Mouse (Mus musculus) megakaryocyte, embryonic 14.5 days (primary cell): ENCODE results near the gene Dock2.

Source experiments
- FLI1 ChIP-seq: IDR thresholded peaks from 2 replicates; pipeline ENCODE4 v1.6.1; 2012; ENCODE audit warnings: low read length, inconsistent platforms, mixed read lengths
- GATA1 ChIP-seq: IDR thresholded peaks from 3 replicates; pipeline ENCODE4 v1.6.1; 2012; ENCODE audit warnings: mixed read lengths, low read length, inconsistent platforms, borderline replicate concordance

DNA sequence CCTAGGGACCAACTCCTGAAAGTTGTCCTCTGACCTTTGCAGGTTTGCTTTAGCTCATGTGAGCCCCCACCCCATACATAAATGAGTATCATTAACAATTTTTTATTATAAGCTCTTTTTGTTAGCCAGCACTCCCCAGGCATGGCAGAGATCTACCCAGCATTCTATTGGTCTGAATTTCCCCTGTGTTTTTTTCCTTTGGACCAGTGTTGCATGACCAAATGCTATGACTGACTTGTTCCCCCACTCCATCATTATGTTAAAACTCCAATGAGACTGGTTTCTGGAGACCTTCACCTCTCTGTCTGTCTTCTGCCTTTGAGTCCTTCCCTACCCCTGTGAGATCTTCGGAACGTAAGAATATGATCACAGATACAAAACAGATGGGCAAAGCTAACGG is 588.5 kb downstream of the Dock2 start:
- TF ChIP-seq GATA1 (no peak), FLI1 (no peak)
